Mouse (Mus musculus): ENCODE data around the gene Prcp. TPM values are rescaled to one million over a fixed set of nuclear protein-coding genes. Genes with fewer than 3 reads are reported as not detected.

Prcp gene
- polyA plus RNA-seq, 1 experiment from 2014 or later, result 30.9 TPM

DNA sequence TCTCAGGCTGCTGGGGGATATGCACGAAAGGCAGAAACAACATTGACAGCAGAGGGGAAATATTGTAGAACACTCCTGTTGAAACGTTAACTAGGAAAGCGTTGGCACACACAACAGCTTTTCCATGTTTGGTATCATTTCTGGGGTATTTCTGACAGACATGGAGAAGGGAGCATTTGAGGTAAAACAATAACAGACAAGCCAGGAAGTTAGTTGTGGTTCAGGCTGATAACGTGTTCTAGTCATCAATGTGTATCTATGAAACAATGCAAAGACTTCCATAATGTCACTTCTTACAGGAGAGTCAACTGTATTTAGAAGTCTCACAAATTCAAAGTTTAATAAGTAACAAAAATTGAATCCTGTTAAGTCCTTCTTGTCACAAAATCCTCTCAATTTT lies 2.7 kb upstream of the Prcp start:
- Histone ChIP-seq H3K4me2 (no peak overlapping the region), H3K4me3 (no peak overlapping the region), H3K9ac (no peak overlapping the region), H3K36me3 (no peaks in the 10 kb centered on the region), H3K27me3 (no peaks in the 10 kb centered on the region), H3K4me1 (peaks cover 13% of the 10 kb centered on the region), H3K27ac (no peak overlapping the region), H3K9me3 (no peaks in the 10 kb centered on the region)
- no peak for ATAC-seq (ENCODE audit: insufficient number of reproducible peaks, insufficient read depth, low FRiP score, low TSS enrichment, low read depth)
- 91% methylated on average over 4 of the region's 4 CpGs for WGBS

DNA sequence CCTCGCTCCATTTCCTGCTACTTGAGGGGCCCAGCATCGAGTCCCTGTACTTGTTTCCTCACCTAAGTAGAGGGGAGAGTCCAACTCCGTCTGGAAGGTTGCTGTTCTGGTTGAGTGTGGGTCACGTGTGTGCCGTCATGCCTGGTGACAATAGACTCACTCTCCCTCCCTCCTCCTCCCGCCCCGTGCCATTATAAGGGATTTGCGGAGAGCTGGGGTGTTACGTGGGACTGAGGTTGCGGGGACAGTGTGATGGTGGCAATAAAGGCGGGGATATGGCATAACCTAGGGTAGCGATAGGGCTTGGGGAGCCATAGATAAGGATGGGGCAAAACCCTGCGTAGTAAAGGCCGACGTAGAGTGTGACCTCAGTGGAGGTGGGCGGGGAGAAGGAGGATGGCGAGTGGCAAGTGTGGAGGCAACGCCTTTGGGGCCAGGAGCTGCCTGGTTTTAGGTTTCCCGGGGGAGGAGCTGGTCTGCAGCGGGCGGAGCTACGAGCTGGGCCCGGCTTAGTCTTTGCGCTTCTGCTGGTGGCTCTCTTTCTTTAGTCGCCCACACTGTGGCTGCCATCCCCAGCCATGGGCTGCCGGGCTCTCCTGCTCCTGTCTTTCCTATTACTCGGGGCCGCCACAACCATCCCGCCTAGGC lies 615 bp downstream of the Prcp start:
- no peaks in the 10 kb centered on the region for H3K27me3 ChIP-seq
- under 1% methylated on average over 29 of the region's 29 CpGs for WGBS
- peak overlapping the region; percentile 73 for H3K4me2 ChIP-seq
- peak; percentile 88 for ATAC-seq (ENCODE audit: insufficient number of reproducible peaks, insufficient read depth, low FRiP score, low TSS enrichment, low read depth)
- H3K9me3 ChIP-seq, result no peaks in the 10 kb centered on the region
- H3K4me3 ChIP-seq, result peak overlapping the region; percentile 69
- H3K36me3 ChIP-seq, result no peaks in the 10 kb centered on the region
- H3K4me1 ChIP-seq, result peaks cover 13% of the 10 kb centered on the region
- H3K27ac ChIP-seq, result peak overlapping the region; percentile 98
- peak overlapping the region; percentile 81 for H3K9ac ChIP-seq

DNA sequence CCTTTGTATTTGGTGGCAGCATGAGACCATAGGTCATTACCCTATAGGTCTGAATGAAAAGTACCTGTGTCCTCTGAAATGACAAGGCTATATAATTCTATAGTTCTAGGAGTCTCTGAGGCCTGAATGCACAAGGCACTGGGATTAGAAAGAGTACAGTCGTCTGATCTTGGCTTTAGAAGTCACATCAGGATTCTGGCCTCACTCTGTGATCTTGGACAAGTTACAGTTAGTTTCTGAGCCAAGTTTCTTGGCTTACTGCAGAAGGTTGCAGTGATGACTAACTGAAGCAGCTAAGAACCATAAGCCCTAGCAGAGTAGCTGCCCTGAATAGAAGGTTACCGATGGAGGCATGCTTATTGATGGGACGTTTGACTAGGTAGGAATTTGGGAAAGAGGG lies 1.8 kb downstream of the Prcp start:
- Histone ChIP-seq H3K36me3 (no peaks in the 10 kb centered on the region), H3K27ac (peak overlapping the region; percentile 88), H3K9ac (no peak overlapping the region), H3K4me1 (peaks cover 13% of the 10 kb centered on the region), H3K9me3 (no peaks in the 10 kb centered on the region), H3K4me2 (peak overlapping the region; percentile 73), H3K4me3 (peak overlapping the region; percentile 69), H3K27me3 (no peaks in the 10 kb centered on the region)
- WGBS, result 34% methylated on average over 3 of the region's 3 CpGs
- no peak for ATAC-seq (ENCODE audit: insufficient number of reproducible peaks, insufficient read depth, low FRiP score, low TSS enrichment, low read depth)

DNA sequence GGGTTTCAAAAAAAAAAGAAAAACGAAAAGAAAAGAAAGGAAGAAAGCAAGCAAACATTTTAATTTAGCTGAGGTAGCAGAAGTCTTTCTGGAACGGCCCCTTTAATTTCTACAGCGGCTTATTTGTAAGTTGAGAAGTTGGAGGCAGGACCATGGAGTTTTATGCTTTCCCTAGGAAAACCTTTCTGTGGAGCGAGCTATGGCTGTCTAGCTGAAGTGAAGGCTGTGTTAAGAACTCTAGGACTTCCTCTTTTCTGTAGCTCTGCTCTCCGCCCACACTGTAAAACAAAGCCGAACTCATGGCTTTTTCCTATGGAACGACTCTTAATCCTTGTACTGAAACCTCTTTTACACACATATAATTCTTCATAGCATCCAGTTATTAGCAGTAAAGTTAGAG lies 2.3 kb downstream of the Prcp start:
- 16% methylated on average over 7 of the region's 7 CpGs for WGBS
- Histone ChIP-seq H3K9ac (peak overlapping the region; percentile 54; the same call in 1 of the 2 replicates), H3K27me3 (no peaks in the 10 kb centered on the region), H3K4me2 (peak overlapping the region; percentile 73), H3K36me3 (no peaks in the 10 kb centered on the region), H3K9me3 (no peaks in the 10 kb centered on the region), H3K27ac (peak overlapping the region; percentile 88), H3K4me1 (peaks cover 13% of the 10 kb centered on the region), H3K4me3 (peak overlapping the region; percentile 69)
- no peak for ATAC-seq (ENCODE audit: insufficient number of reproducible peaks, insufficient read depth, low FRiP score, low TSS enrichment, low read depth)

GRCm38 (mm10) chr7:92878575-92879285 lies 4.5 kb downstream of the Prcp start:
- Histone ChIP-seq H3K36me3 (no peaks in the 10 kb centered on the region), H3K27me3 (no peaks in the 10 kb centered on the region), H3K27ac (no peak overlapping the region), H3K4me3 (no peak overlapping the region), H3K4me2 (no peak overlapping the region), H3K9me3 (no peaks in the 10 kb centered on the region), H3K4me1 (peaks cover 7% of the 10 kb centered on the region), H3K9ac (no peak overlapping the region)
- no peak for ATAC-seq (ENCODE audit: insufficient number of reproducible peaks, insufficient read depth, low FRiP score, low TSS enrichment, low read depth)
- WGBS, result 76% methylated on average over 7 of the region's 7 CpGs

GRCm38 (mm10) chr7:92883850-92884716 lies 9.8 kb downstream of the Prcp start:
- WGBS, result 91% methylated on average over 9 of the region's 9 CpGs
- H3K27me3 ChIP-seq, result no peaks in the 10 kb centered on the region
- no peaks in the 10 kb centered on the region for H3K9me3 ChIP-seq
- no peaks in the 10 kb centered on the region for H3K4me1 ChIP-seq
- no peak overlapping the region for H3K4me2 ChIP-seq
- ATAC-seq (ENCODE audit: insufficient number of reproducible peaks, insufficient read depth, low FRiP score, low TSS enrichment, low read depth), result no peak
- H3K4me3 ChIP-seq, result no peak overlapping the region
- H3K36me3 ChIP-seq, result no peaks in the 10 kb centered on the region
- no peak overlapping the region for H3K27ac ChIP-seq
- no peak overlapping the region for H3K9ac ChIP-seq

- no peak for ATAC-seq (ENCODE audit: insufficient number of reproducible peaks, insufficient read depth, low FRiP score, low TSS enrichment, low read depth)
- Histone ChIP-seq H3K4me1 (no peaks in the 10 kb centered on the region), H3K4me3 (no peak overlapping the region), H3K27ac (no peak overlapping the region), H3K4me2 (no peak overlapping the region), H3K36me3 (no peaks in the 10 kb centered on the region), H3K9me3 (no peaks in the 10 kb centered on the region), H3K9ac (no peak overlapping the region), H3K27me3 (no peaks in the 10 kb centered on the region)
- 79% methylated on average over 6 of the region's 6 CpGs for WGBS
Observed at GRCm38 (mm10) chr7:92884998-92885660, 10.9 kb downstream of the Prcp start.

GRCm38 (mm10) chr7:92886801-92887200 lies 12.5 kb downstream of the Prcp start:
- Histone ChIP-seq H3K4me2 (no peak overlapping the region), H3K4me1 (no peaks in the 10 kb centered on the region), H3K4me3 (no peak overlapping the region), H3K9me3 (no peaks in the 10 kb centered on the region), H3K9ac (no peak overlapping the region), H3K27me3 (no peaks in the 10 kb centered on the region), H3K36me3 (no peaks in the 10 kb centered on the region), H3K27ac (no peak overlapping the region)
- 92% methylated on average over 7 of the region's 7 CpGs for WGBS
- no peak for ATAC-seq (ENCODE audit: insufficient number of reproducible peaks, insufficient read depth, low FRiP score, low TSS enrichment, low read depth)

- 94% methylated on average over 5 of the region's 5 CpGs for WGBS
- no peak for ATAC-seq (ENCODE audit: insufficient number of reproducible peaks, insufficient read depth, low FRiP score, low TSS enrichment, low read depth)
- no peak overlapping the region for H3K4me3 ChIP-seq
Observed at GRCm38 (mm10) chr7:92887230-92887629, 13.0 kb downstream of the Prcp start.

DNA sequence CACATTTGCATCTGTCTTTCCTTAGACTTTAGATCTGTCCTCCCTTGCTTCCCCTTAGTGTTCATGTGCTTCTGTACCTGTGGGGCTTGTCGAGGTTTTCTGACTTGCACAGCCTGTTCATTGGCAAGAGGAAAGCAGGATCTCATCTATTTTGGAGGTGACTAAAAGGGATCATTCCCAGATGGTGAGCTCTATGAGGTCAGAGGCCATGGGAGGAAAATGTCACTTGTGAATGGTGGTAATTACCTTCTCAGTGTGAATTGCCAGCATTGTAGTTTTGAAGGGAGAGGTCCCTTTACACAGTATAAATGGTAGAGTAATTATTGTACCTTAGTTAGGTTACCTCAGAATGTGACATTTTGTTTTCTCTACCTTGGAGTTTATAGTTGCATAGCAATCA lies 15.9 kb downstream of the Prcp start:
- H3K4me3 ChIP-seq, result no peak overlapping the region
- H3K27me3 ChIP-seq, result no peaks in the 10 kb centered on the region
- H3K9ac ChIP-seq, result no peak overlapping the region
- H3K4me2 ChIP-seq, result no peak overlapping the region
- no peaks in the 10 kb centered on the region for H3K4me1 ChIP-seq
- no peaks in the 10 kb centered on the region; the same call in 1 of the 2 replicates for H3K36me3 ChIP-seq
- 20% methylated on average over 1 of the region's 1 CpGs for WGBS
- no peaks in the 10 kb centered on the region for H3K9me3 ChIP-seq
- no peak overlapping the region for H3K27ac ChIP-seq
- no peak for ATAC-seq (ENCODE audit: insufficient number of reproducible peaks, insufficient read depth, low FRiP score, low TSS enrichment, low read depth)

More at GRCm38 (mm10) chr7:92887230-92887629, 13.0 kb downstream of the Prcp start:
- Histone ChIP-seq H3K27me3 (no peaks in the 10 kb centered on the region), H3K9me3 (no peaks in the 10 kb centered on the region), H3K9ac (no peak overlapping the region), H3K4me2 (no peak overlapping the region), H3K27ac (no peak overlapping the region), H3K36me3 (no peaks in the 10 kb centered on the region; the same call in 1 of the 2 replicates), H3K4me1 (no peaks in the 10 kb centered on the region)

- no peaks in the 10 kb centered on the region for H3K9me3 ChIP-seq
- H3K9ac ChIP-seq, result no peak overlapping the region
- no peak overlapping the region for H3K4me2 ChIP-seq
- no peak for ATAC-seq (ENCODE audit: insufficient number of reproducible peaks, insufficient read depth, low FRiP score, low TSS enrichment, low read depth)
- no peak overlapping the region for H3K4me3 ChIP-seq
- WGBS, result 17% methylated on average over 4 of the region's 4 CpGs
- H3K27me3 ChIP-seq, result no peaks in the 10 kb centered on the region
- H3K36me3 ChIP-seq, result no peaks in the 10 kb centered on the region; the same call in 1 of the 2 replicates
- no peak overlapping the region for H3K27ac ChIP-seq
- no peaks in the 10 kb centered on the region for H3K4me1 ChIP-seq
Observed at GRCm38 (mm10) chr7:92890618-92891230, 16.5 kb downstream of the Prcp start.
